Mouse (Mus musculus) liver, embryonic 12.5 days (tissue): Measurements from ENCODE around the gene Klf4. TPM values are rescaled to one million over a fixed set of nuclear protein-coding genes. Genes with fewer than 3 reads are reported as not detected.
A peak's percentile ranks its signal among the peaks of the same experiment; 100 is the strongest.

Source experiments
- ATAC-seq: fragments of 200-750 bp; cut with Nextera tagmentation; 2 replicates; pipeline ENCODE4 v1.8.0; 2017; ENCODE audit warnings: moderate number of reproducible peaks, mild to moderate bottlenecking, moderate library complexity
- H3K27ac ChIP-seq: fragments of 300-500 bp; sonication (generic); 2 replicates; pipeline ENCODE4 v1.5.1; 2016; ENCODE audit warnings: mild to moderate bottlenecking
- H3K27me3 ChIP-seq: fragments of 300-500 bp; sonication (generic); replicated peaks from 2 replicates; pipeline ENCODE4 v1.6.1; 2016; ENCODE audit warnings: mild to moderate bottlenecking, moderate library complexity
- H3K36me3 ChIP-seq: fragments of 300-500 bp; sonication (generic); 2 replicates; pipeline ENCODE4 v1.6.1; 2016; ENCODE audit warnings: mild to moderate bottlenecking, moderate library complexity
- H3K4me1 ChIP-seq: fragments of 300-500 bp; sonication (generic); 2 replicates; pipeline ENCODE4 v1.6.1; 2016
- H3K4me2 ChIP-seq: fragments of 300-500 bp; sonication (generic); 2 replicates; pipeline ENCODE4 v1.6.1; 2016; ENCODE audit warnings: mild to moderate bottlenecking, moderate library complexity
- H3K4me3 ChIP-seq: fragments of 300-500 bp; sonication (generic); 2 replicates; pipeline ENCODE4 v1.5.1; 2016; ENCODE audit warnings: mild to moderate bottlenecking, moderate library complexity
- H3K9ac ChIP-seq: fragments of 300-500 bp; sonication (generic); 2 replicates; pipeline ENCODE4 v1.6.1; 2016; ENCODE audit warnings: mild to moderate bottlenecking, moderate library complexity
- H3K9me3 ChIP-seq: fragments of 300-500 bp; sonication (generic); replicated peaks from 2 replicates; pipeline ENCODE4 v1.6.1; 2016; ENCODE audit warnings: mild to moderate bottlenecking, moderate library complexity
- WGBS: fragments of 180-500 bp; shearing (Covaris S2); methylation state at CpG from one replicate; pipeline ENCODE4 v1.1.7; 2016; ENCODE audit not compliant: insufficient replicate concordance; 5-methylcytosine and 5-hydroxymethylcytosine counted together
- polyA plus RNA-seq: library from polyadenylated mRNA; unstranded; fragments of >200 nt; fragmentation: Nextera tagmentation; extraction: Ambion mirVana; gene quantifications from 2 replicates; pipeline ENCODE4 v1.2.1, GENCODE M21; 2016

Klf4 gene
- polyA plus RNA-seq, 1 experiment from 2014 or later, result 0.58 TPM

DNA sequence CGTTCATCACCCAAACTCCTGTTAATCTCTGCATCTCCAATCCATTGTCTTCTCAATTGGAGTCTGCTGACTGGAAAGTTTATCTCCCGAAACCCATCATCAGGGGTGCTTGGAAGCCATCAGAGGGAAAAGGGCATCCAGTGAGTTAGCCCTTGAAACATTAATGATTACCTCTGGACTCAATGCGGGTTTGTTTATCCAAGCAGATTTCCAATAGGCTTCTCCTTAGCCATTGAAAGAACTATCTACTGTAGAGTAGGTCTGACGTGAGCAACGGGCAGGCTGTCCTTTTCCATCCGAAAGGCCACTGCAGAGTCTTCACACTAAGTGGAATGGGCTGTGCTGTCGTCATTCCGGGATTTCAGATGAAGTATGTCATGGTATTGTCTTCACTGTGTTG lies 16.2 kb downstream of the Klf4 start:
- ATAC-seq, result no peak
- H3K27ac ChIP-seq, result no peak overlapping the region
- no peaks in the 10 kb centered on the region for H3K36me3 ChIP-seq
- H3K27me3 ChIP-seq, result peaks cover 46% of the 10 kb centered on the region
- no peak overlapping the region for H3K9ac ChIP-seq
- WGBS, result 67% methylated on average over 8 of the region's 8 CpGs
- H3K4me2 ChIP-seq, result no peak overlapping the region
- H3K4me1 ChIP-seq, result 0 out of 2 replicates have a peak, but pooled peaks cover 5% of the 10 kb centered on the region
- H3K4me3 ChIP-seq, result no peak overlapping the region
- no peaks in the 10 kb centered on the region for H3K9me3 ChIP-seq

DNA sequence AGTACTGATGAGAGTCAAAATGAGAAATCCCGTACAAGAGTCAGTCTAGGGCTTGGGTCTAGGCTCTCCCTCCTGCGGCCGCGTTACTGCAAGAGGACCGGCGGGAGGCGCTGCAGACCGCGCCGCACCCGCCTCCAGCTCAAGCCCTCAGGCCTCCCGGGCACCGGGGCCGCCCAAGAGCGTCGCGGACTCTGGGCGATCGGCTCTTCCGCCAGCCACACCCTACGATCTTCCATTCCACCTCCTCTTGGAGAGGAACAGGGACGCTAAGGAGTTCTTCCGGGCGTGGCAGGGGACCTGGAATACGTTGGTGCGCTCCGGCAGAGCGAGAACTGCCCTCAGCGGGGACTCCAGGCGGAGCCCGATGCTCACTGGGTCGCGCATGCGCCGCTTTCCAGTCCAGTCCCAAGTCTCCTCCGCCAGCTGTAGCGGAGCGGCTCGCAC lies 17.5 kb downstream of the Klf4 start:
- 2% methylated on average over 39 of the region's 39 CpGs for WGBS
- Histone ChIP-seq H3K9ac (peak overlapping the region; percentile 48), H3K9me3 (no peaks in the 10 kb centered on the region), H3K4me1 (0 out of 2 replicates have a peak, but pooled peaks cover 5% of the 10 kb centered on the region), H3K27ac (no peak overlapping the region), H3K4me3 (peak overlapping the region; percentile 54), H3K36me3 (no peaks in the 10 kb centered on the region), H3K4me2 (peak overlapping the region; percentile 67), H3K27me3 (peaks cover 46% of the 10 kb centered on the region)
- ATAC-seq, result peak; percentile 68

DNA sequence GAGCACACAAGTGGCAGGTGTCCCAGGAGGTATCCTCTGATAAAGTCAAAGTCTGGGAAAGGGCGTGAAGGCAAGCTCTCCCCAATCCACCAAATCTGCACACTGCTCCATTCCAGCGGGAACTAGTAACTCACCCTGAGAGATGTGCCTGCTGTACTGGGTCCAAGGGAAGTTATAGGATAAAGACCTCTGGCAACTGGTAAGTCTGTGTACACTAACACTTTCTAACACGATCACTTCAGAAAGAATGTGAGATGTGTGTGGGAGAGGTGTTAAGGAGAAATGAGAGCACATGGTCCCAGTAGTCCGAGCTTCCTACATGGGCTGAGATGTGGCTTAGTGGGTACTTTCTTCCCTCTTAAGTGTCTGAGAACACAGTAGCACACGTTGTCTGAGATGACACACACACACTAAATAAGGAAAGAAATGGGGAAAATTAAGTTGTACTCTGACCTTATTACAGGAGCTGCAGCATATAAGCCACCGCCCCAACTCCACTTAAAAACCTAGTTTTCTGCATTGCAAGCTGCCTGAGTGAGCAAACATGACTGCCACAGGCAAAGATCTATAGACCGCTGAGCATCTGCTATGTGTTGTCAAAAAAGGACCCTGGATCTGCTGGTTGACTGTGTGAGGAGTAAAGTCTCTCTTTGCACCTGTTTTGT lies 18.5 kb downstream of the Klf4 start:
- Histone ChIP-seq H3K36me3 (no peaks in the 10 kb centered on the region), H3K9me3 (no peaks in the 10 kb centered on the region), H3K4me3 (no peak overlapping the region), H3K27ac (no peak overlapping the region), H3K4me1 (0 out of 2 replicates have a peak, but pooled peaks cover 5% of the 10 kb centered on the region), H3K9ac (no peak overlapping the region), H3K4me2 (no peak overlapping the region), H3K27me3 (peaks cover 46% of the 10 kb centered on the region)
- WGBS, result 65% methylated on average over 7 of the region's 7 CpGs
- no peak for ATAC-seq

DNA sequence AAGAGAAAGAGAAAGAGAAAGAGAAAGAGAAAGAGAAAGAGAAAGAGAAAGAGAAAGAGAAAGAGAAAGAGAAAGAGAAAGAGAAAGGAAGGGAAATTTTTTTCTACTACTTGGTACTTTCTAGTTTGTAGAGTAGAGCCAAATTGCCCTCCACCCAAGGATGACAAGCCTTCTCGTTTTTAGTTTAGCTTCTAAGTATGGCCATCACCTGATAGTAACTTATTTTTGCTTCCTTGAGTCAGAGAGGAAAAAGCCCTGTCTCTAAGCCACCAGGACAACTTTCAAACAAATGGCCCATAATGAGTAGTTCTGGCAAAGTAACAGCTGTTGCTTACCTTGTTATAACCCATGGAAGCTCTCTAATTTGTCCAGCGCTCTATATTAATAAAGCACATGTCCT lies 20.9 kb downstream of the Klf4 start:
- no peak overlapping the region for H3K27ac ChIP-seq
- no peaks in the 10 kb centered on the region for H3K36me3 ChIP-seq
- no peaks in the 10 kb centered on the region for H3K9me3 ChIP-seq
- 53% methylated on average over 2 of the region's 2 CpGs for WGBS
- H3K9ac ChIP-seq, result no peak overlapping the region
- peaks cover 36% of the 10 kb centered on the region for H3K27me3 ChIP-seq
- 0 out of 2 replicates have a peak, but pooled peaks cover 5% of the 10 kb centered on the region for H3K4me1 ChIP-seq
- H3K4me3 ChIP-seq, result no peak overlapping the region
- H3K4me2 ChIP-seq, result no peak overlapping the region
- no peak for ATAC-seq

DNA sequence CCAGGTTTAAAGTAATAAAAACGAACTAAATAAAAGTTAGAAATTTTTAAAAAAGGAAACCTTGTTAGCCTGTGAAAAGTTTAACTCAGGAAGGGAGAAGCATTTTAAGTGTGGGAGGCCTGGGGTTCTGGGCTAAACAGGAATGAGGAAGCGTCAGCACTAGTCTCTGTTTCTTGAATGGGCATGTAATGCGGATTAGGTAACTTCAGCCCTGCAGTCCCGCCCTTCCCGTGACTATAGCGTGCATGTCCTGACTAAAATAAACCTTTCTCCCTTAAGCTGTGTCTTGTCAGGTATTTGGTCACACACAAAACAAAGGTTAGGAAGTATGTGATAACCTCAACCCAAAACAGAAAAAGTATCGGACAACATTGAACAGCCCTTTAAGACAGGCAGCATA lies 23.6 kb downstream of the Klf4 start:
- 59% methylated on average over 7 of the region's 7 CpGs for WGBS
- no peak overlapping the region for H3K4me2 ChIP-seq
- ATAC-seq, result no peak
- H3K27me3 ChIP-seq, result peaks cover 10% of the 10 kb centered on the region
- no peaks in the 10 kb centered on the region for H3K4me1 ChIP-seq
- no peaks in the 10 kb centered on the region for H3K36me3 ChIP-seq
- no peak overlapping the region for H3K27ac ChIP-seq
- no peak overlapping the region for H3K4me3 ChIP-seq
- no peaks in the 10 kb centered on the region for H3K9me3 ChIP-seq
- H3K9ac ChIP-seq, result no peak overlapping the region

DNA sequence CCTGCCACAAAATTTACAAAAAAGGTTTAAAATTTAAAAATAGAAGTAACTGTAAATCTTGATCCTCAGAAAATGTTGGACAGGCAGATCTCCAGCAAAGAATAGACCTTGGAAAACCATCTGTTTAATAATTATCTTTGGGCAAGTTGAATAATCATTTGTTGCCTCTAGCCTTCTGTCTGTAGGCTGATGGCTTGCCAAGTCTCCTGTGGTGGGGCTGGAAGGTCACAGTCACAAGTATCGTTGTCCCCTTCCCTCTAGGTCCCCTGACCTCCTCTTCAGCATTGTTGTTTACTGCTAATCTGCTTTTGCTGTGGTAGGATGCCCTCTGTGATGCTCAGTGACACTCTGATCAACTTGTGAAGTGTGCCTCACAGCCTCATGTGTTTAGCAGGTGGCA lies 33.6 kb downstream of the Klf4 start:
- H3K4me1 ChIP-seq, result no peaks in the 10 kb centered on the region
- H3K27me3 ChIP-seq, result no peaks in the 10 kb centered on the region
- no peak overlapping the region for H3K4me2 ChIP-seq
- 48% methylated on average over 1 of the region's 1 CpGs for WGBS
- ATAC-seq, result no peak
- H3K9me3 ChIP-seq, result no peaks in the 10 kb centered on the region
- no peak overlapping the region for H3K9ac ChIP-seq
- no peak overlapping the region for H3K27ac ChIP-seq
- H3K4me3 ChIP-seq, result no peak overlapping the region
- no peaks in the 10 kb centered on the region for H3K36me3 ChIP-seq

DNA sequence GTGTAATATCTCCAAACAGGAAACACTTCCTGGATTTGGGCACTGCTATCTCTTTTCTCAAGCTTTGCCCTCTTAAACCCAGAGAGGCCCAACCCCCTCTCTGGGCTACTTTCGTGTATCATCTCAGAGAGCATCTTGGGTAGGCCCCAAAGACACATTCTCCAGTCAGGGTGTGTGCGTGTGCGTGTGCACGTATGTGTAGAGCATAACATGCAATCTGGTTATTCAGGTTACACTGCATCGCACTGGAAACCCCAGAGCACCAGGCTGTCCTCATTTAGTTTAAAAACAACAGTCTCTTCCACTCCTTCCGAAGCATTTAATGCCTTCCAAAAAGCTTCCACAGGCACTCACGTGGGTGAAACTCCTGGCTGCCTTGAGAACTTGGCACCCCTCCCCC lies 35.9 kb downstream of the Klf4 start:
- Histone ChIP-seq H3K27ac (no peak overlapping the region), H3K4me2 (no peak overlapping the region), H3K27me3 (no peaks in the 10 kb centered on the region), H3K36me3 (no peaks in the 10 kb centered on the region), H3K9me3 (no peaks in the 10 kb centered on the region), H3K4me1 (no peaks in the 10 kb centered on the region), H3K9ac (no peak overlapping the region), H3K4me3 (no peak overlapping the region)
- 73% methylated on average over 7 of the region's 7 CpGs for WGBS
- no peak for ATAC-seq

DNA sequence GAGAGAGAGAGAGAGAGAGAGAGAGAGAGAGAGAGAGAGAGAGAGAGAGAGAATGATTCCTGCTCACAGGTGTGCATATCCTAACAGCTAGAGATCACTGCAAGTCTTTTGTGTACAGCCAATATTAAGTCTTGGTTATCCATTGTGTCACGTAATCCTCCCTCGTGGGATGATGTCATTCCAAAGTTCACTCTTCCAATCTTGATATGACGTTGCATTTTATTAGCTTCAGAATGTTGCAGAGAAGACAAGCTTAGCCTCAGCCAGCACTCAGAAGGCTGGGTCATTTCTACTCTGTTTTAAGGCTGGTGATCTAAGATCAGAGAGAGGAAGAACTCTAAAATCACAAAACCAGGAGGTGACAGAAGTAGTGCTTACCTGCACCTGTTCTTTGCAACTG lies 39.0 kb downstream of the Klf4 start:
- Histone ChIP-seq H3K9ac (no peak overlapping the region), H3K4me2 (no peak overlapping the region), H3K27me3 (no peaks in the 10 kb centered on the region), H3K4me1 (peaks cover 5% of the 10 kb centered on the region; the same call in 1 of the 2 replicates), H3K4me3 (no peak overlapping the region), H3K36me3 (no peaks in the 10 kb centered on the region), H3K9me3 (no peaks in the 10 kb centered on the region), H3K27ac (no peak overlapping the region)
- 68% methylated on average over 3 of the region's 3 CpGs for WGBS
- no peak for ATAC-seq

DNA sequence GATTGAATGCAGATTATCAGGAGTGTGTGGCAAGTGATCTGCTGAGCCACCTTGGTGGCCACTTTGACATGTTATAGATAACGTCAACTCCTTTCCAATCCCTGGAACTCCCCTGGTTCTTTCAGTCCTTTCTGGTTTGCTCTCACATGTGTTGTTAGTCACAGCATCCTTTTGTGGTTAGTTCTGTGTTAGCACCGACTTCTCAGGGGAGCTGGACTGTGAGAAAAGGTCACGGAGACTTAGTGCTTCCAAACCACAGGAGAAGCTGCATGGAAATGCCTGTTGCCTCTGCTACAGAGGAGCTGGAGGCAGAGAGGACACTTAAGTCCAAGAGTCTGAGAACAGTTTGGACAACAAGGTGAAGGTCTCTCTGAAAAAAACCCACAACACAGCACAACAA lies 42.9 kb downstream of the Klf4 start:
- Histone ChIP-seq H3K4me3 (no peak overlapping the region), H3K27ac (no peak overlapping the region), H3K9ac (no peak overlapping the region), H3K36me3 (no peaks in the 10 kb centered on the region), H3K4me1 (peaks cover 5% of the 10 kb centered on the region; the same call in 1 of the 2 replicates), H3K9me3 (no peaks in the 10 kb centered on the region), H3K27me3 (no peaks in the 10 kb centered on the region), H3K4me2 (peak overlapping the region; percentile 39; the same call in 1 of the 2 replicates)
- WGBS, result 20% methylated on average over 3 of the region's 3 CpGs
- ATAC-seq, result no peak

DNA sequence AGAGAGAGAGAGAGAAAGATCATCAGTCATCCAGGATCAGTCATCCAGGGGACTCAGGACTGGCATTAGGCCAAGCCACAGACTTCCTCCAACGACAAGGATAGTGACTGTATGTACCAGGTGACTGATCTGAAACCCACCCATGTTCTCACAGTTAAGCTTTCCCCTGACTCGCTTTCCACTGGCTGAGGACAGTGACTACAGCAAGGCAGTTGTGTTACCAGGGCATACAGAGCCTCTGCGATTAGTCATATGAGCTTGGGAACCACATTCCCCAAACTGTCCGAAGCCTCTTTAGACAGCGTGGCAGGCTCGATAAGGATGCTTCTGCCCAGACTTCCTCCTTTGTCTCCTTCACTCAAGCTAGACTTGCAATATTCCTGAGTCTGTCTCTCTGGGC lies 43.7 kb downstream of the Klf4 start:
- H3K4me3 ChIP-seq, result no peak overlapping the region
- H3K36me3 ChIP-seq, result no peaks in the 10 kb centered on the region
- no peak overlapping the region for H3K4me2 ChIP-seq
- H3K4me1 ChIP-seq, result peaks cover 5% of the 10 kb centered on the region; the same call in 1 of the 2 replicates
- no peak overlapping the region for H3K27ac ChIP-seq
- no peaks in the 10 kb centered on the region for H3K9me3 ChIP-seq
- 23% methylated on average over 6 of the region's 6 CpGs for WGBS
- ATAC-seq, result peak; percentile 15; the same call in 1 of the 2 replicates
- no peak overlapping the region; the same call in 1 of the 2 replicates for H3K9ac ChIP-seq
- H3K27me3 ChIP-seq, result no peaks in the 10 kb centered on the region

DNA sequence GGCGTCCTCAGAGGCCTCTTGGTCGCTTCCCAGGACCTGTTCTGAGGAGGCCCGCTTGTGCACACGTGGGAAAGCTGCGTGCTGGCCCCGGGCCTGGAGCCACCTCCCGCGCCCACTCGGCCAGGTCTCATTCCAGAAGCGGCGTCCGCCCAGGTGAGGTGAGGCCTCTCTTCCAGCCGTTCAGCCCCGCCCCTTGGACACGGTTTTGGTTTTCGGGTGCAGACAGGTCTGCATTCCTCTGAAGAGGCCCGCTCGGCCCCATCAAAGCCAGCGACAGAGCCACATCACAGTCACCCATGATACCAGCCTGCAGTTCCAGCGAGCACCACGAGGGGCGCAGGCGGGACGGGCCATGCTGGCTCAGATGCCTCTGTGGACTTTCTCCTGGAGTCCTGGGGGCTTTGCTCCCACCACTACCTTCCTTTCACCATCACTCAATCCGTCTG lies 51.9 kb downstream of the Klf4 start:
- ATAC-seq, result peak; percentile 47
- H3K4me2 ChIP-seq, result peak overlapping the region; percentile 50
- WGBS, result 24% methylated on average over 25 of the region's 25 CpGs
- no peaks in the 10 kb centered on the region for H3K36me3 ChIP-seq
- H3K27ac ChIP-seq, result no peak overlapping the region
- no peaks in the 10 kb centered on the region for H3K27me3 ChIP-seq
- H3K4me1 ChIP-seq, result no peaks in the 10 kb centered on the region
- no peak overlapping the region for H3K4me3 ChIP-seq
- H3K9ac ChIP-seq, result no peak overlapping the region
- H3K9me3 ChIP-seq, result no peaks in the 10 kb centered on the region

DNA sequence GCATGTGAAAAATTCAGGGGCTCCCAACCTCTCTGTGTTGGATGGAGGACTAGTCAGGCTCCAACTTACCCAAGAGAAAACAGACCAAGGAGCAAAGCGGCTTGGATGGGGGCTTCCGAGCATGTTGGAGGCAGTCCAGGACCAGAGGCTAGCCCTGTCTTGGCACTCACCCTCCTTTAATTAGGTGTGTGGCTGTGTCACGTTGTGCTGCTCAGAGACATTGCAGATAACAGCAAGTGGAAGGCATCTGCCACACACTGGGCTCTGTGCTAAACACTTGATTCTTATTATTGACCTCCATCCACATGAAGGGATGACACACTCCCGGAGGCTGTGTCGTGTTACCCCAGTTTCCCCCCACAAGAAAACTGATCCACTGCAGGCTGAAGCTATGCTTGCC lies 53.9 kb downstream of the Klf4 start:
- Histone ChIP-seq H3K27ac (no peak overlapping the region), H3K4me1 (no peaks in the 10 kb centered on the region), H3K9ac (no peak overlapping the region), H3K4me3 (no peak overlapping the region), H3K9me3 (no peaks in the 10 kb centered on the region), H3K27me3 (no peaks in the 10 kb centered on the region), H3K4me2 (no peak overlapping the region), H3K36me3 (no peaks in the 10 kb centered on the region)
- WGBS, result 71% methylated on average over 5 of the region's 5 CpGs
- ATAC-seq, result no peak

DNA sequence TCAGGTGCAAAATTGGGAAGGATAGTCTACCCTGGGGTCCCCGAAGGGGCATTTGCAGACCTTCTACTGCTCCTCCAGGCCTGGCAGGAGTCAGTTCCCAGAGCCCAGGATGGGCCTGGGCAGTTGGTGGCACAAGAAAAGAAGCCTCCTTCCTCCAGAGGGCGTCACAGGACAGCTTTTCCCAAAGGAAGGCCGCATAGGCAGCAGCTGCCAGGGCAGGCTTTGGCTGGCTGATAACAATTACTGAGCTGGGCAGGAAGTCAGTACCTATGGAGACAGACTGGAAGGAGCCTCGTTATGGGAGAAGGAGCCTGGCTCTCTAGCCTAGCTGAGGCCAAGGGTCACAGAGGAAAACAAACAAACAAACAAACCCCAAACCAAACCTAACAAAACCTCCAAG lies 54.3 kb downstream of the Klf4 start:
- Histone ChIP-seq H3K36me3 (no peaks in the 10 kb centered on the region), H3K4me3 (no peak overlapping the region), H3K9me3 (no peaks in the 10 kb centered on the region), H3K27me3 (no peaks in the 10 kb centered on the region), H3K27ac (no peak overlapping the region), H3K4me2 (no peak overlapping the region), H3K9ac (no peak overlapping the region), H3K4me1 (no peaks in the 10 kb centered on the region)
- WGBS, result 23% methylated on average over 4 of the region's 4 CpGs
- ATAC-seq, result no peak
